Mouse (Mus musculus) right cerebral cortex, postnatal 36 days (tissue): ENCODE measurements around the gene Pemt.

Source experiments
- DNase-seq, 2 experiments: peaks; one replicate each; pipeline ENCODE4 v3.0.0; 2022; ENCODE audit warnings: low spot score in 2 of 2, mixed read lengths in 1 of 2

The Pemt gene

GRCm38 (mm10) chr11:60057987-60058386 is 11.7 kb upstream of the Pemt start:
- DNase-seq = peak; percentile 12 to 49

- no peak for DNase-seq
Observed at GRCm38 (mm10) chr11:60056520-60056919, 10.2 kb upstream of the Pemt start.

GRCm38 (mm10) chr11:60048841-60049240 is 2.6 kb upstream of the Pemt start:
- no peak for DNase-seq

GRCm38 (mm10) chr11:60045676-60046057 is 622 bp downstream of the Pemt start:
- no peak for DNase-seq

- DNase-seq = no peak
Observed at GRCm38 (mm10) chr11:60044777-60045176, 1.5 kb downstream of the Pemt start.

GRCm38 (mm10) chr11:60042277-60042676 is 4.0 kb downstream of the Pemt start:
- DNase-seq = no peak

GRCm38 (mm10) chr11:60036537-60037220 is 9.6 kb downstream of the Pemt start:
- no peak for DNase-seq

GRCm38 (mm10) chr11:60034911-60035400 is 11.3 kb downstream of the Pemt start:
- DNase-seq = no peak

GRCm38 (mm10) chr11:60034293-60034692 is 12.0 kb downstream of the Pemt start:
- DNase-seq = no peak

GRCm38 (mm10) chr11:60032586-60033430 is 13.5 kb downstream of the Pemt start:
- peak; percentile 54 to 76 for DNase-seq

GRCm38 (mm10) chr11:60030747-60031331 is 15.4 kb downstream of the Pemt start:
- no peak for DNase-seq

GRCm38 (mm10) chr11:60029976-60030375 is 16.3 kb downstream of the Pemt start:
- no peak for DNase-seq

- DNase-seq = no peak
Observed at GRCm38 (mm10) chr11:60027913-60028875, 18.1 kb downstream of the Pemt start.

GRCm38 (mm10) chr11:60027272-60027671 is 19.0 kb downstream of the Pemt start:
- DNase-seq = peak in 1 of 2 experiments; percentile 29

GRCm38 (mm10) chr11:60026166-60026565 is 20.1 kb downstream of the Pemt start:
- DNase-seq = no peak

- no peak for DNase-seq
Observed at GRCm38 (mm10) chr11:60021201-60021600, 25.1 kb downstream of the Pemt start.

GRCm38 (mm10) chr11:60016726-60017125 is 29.6 kb downstream of the Pemt start:
- DNase-seq = no peak

- no peak for DNase-seq
Observed at GRCm38 (mm10) chr11:60011516-60011915, 34.8 kb downstream of the Pemt start.

- DNase-seq = no peak
Observed at GRCm38 (mm10) chr11:60009451-60009850, 36.8 kb downstream of the Pemt start.

- no peak for DNase-seq
Observed at GRCm38 (mm10) chr11:60005866-60006265, 40.4 kb downstream of the Pemt start.

- peak in 1 of 2 experiments; percentile 46 for DNase-seq
Observed at GRCm38 (mm10) chr11:60004716-60005115, 41.6 kb downstream of the Pemt start.
